ENCODE assay signal across 8 mouse cellular contexts in the genomic region with DNA sequence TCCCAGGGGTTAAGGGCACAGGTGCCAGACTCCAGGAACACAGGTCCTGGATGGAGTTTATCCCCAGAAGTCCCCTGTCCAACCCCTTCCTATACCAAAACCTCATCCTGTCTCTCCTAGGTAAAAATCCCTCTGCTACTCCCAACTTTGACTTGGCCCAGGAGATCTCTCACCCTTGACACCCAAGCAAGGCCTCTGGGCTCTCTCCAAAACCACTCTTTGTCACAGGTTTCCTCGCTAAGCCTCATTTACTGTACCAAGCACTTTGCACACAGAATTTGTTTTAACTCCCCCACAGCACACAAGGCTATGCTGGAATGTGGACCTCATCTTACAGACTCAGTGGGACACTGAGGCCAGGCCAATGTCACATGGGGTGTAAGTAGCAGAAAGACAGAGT.
DNase-seq lines count a peak whose midpoint lies in the region; ATAC-seq and TF ChIP-seq lines count a peak whose summit lies in the region.
"Had no signal": no experiment of that assay in that cellular context is flagged by ENCODE, and none has a peak within 500 bp of the region (broad histone marks: within the 10 kb centered on the region; RNA-seq: fewer than 3 reads in every experiment).

No protein-coding gene starts in this region.

- 78% methylated on average over 1 of the region's 1 CpGs for WGBS in hindbrain, embryonic 14.5 days
- WGBS in hindbrain, embryonic 10.5 days: 86% methylated on average over 1 of the region's 1 CpGs
- WGBS in lung, embryonic 16.5 days: 65% methylated on average over 1 of the region's 1 CpGs
- WGBS in lung, adult 2 months: 53% methylated on average over 1 of the region's 1 CpGs
- WGBS in kidney, postnatal 0 days: 30% methylated on average over 1 of the region's 1 CpGs
- WGBS in stomach, embryonic 14.5 days: 82% methylated on average over 1 of the region's 1 CpGs

- H3K4me3 ChIP-seq in hindbrain, embryonic 14.5 days (replicated peaks; ENCODE audit: low read length): no peak overlapping the region
- H3K4me3 ChIP-seq in hindbrain, embryonic 10.5 days: no peak overlapping the region
- no peak overlapping the region for H3K4me3 ChIP-seq in lung, embryonic 16.5 days (ENCODE audit: low read length)
- no peak overlapping the region for H3K4me3 ChIP-seq in lung, adult 2 months (replicated peaks; ENCODE audit: extremely low read depth, low read depth, low read length)
- no peak overlapping the region for H3K4me3 ChIP-seq in kidney, postnatal 0 days (replicated peaks; ENCODE audit: low read depth, low read length)
- no peak overlapping the region for H3K4me3 ChIP-seq in stomach, embryonic 14.5 days (ENCODE audit: low read depth, low read length)
- H3K4me3 ChIP-seq: midbrain, embryonic 12.5 days had no signal

- no peak for TF ChIP-seq POLR2A in lung, adult 2 months (IDR thresholded peaks at IDR 0.05; ENCODE audit: borderline replicate concordance, extremely low read depth, low read depth, low read length)

- no peaks in the 10 kb centered on the region for H3K9me3 ChIP-seq in hindbrain, embryonic 14.5 days (ENCODE audit: control insufficient read depth, low read length)
- H3K9me3 ChIP-seq in hindbrain, embryonic 10.5 days: no peaks in the 10 kb centered on the region
- H3K9me3 ChIP-seq in lung, embryonic 16.5 days (ENCODE audit: control insufficient read depth, low read length): no peaks in the 10 kb centered on the region
- no peaks in the 10 kb centered on the region for H3K9me3 ChIP-seq in kidney, postnatal 0 days (replicated peaks; ENCODE audit: low read length)
- H3K9me3 ChIP-seq in stomach, embryonic 14.5 days (ENCODE audit: control insufficient read depth, low read depth, low read length): no peaks in the 10 kb centered on the region
- H3K9me3 ChIP-seq: midbrain, embryonic 12.5 days had no signal

- 0 out of 2 replicates have a peak overlapping the region, but pooled peaks have one; percentile 24 for H3K27ac ChIP-seq in hindbrain, embryonic 14.5 days
- no peak overlapping the region for H3K27ac ChIP-seq in hindbrain, embryonic 10.5 days
- H3K27ac ChIP-seq in lung, embryonic 16.5 days (ENCODE audit: low read length): peak overlapping the region; percentile 92
- peak overlapping the region; percentile 92 for H3K27ac ChIP-seq in kidney, postnatal 0 days
- peak overlapping the region; percentile 72; the same call in 1 of the 2 replicates for H3K27ac ChIP-seq in stomach, embryonic 14.5 days (ENCODE audit: low read length)

- H3K27me3 ChIP-seq in hindbrain, embryonic 14.5 days (ENCODE audit: control insufficient read depth, insufficient read depth, low read length): no peaks in the 10 kb centered on the region
- H3K27me3 ChIP-seq in hindbrain, embryonic 10.5 days (ENCODE audit: insufficient read depth, poor library complexity, severe bottlenecking): peaks cover 9% of the 10 kb centered on the region; the same call in 1 of the 2 replicates
- no peaks in the 10 kb centered on the region for H3K27me3 ChIP-seq in lung, embryonic 16.5 days (ENCODE audit: control insufficient read depth, insufficient read depth, low read depth, low read length)
- no peaks in the 10 kb centered on the region for H3K27me3 ChIP-seq in kidney, postnatal 0 days (ENCODE audit: insufficient read depth, low read length)
- H3K27me3 ChIP-seq in stomach, embryonic 14.5 days (ENCODE audit: control insufficient read depth, insufficient read depth, low read length): no peaks in the 10 kb centered on the region

- no peak for ATAC-seq in hindbrain, embryonic 14.5 days (ENCODE audit: low FRiP score)
- no peak for ATAC-seq in lung, embryonic 16.5 days (ENCODE audit: low read depth)
- no peak for ATAC-seq in kidney, postnatal 0 days (replicated peaks; ENCODE audit: low FRiP score, low read depth)
- no peak for ATAC-seq in stomach, embryonic 14.5 days (ENCODE audit: insufficient number of reproducible peaks, insufficient read depth, low FRiP score, low read depth)

- H3K4me2 ChIP-seq in hindbrain, embryonic 14.5 days (replicated peaks): no peak overlapping the region
- no peak overlapping the region for H3K4me2 ChIP-seq in lung, embryonic 16.5 days (ENCODE audit: low read depth, low read length)
- peak overlapping the region; percentile 41; the same call in 1 of the 2 replicates for H3K4me2 ChIP-seq in kidney, postnatal 0 days (ENCODE audit: low read length)
- no peak overlapping the region for H3K4me2 ChIP-seq in stomach, embryonic 14.5 days (replicated peaks; ENCODE audit: low read depth, low read length)
- H3K4me2 ChIP-seq: midbrain, embryonic 12.5 days had no signal

- peaks cover 13% of the 10 kb centered on the region for H3K4me1 ChIP-seq in hindbrain, embryonic 14.5 days (replicated peaks; ENCODE audit: control insufficient read depth, insufficient read depth, low read length)
- H3K4me1 ChIP-seq in hindbrain, embryonic 10.5 days (replicated peaks): peaks cover 81% of the 10 kb centered on the region
- H3K4me1 ChIP-seq in lung, embryonic 16.5 days (replicated peaks; ENCODE audit: control insufficient read depth, insufficient read depth, low read length): peaks cover 98% of the 10 kb centered on the region
- H3K4me1 ChIP-seq in lung, adult 2 months (ENCODE audit: control insufficient read depth, insufficient read depth, low read length): peaks cover 86% of the 10 kb centered on the region
- peaks cover 96% of the 10 kb centered on the region for H3K4me1 ChIP-seq in kidney, postnatal 0 days (replicated peaks; ENCODE audit: insufficient read depth, low read length)
- peaks cover 57% of the 10 kb centered on the region for H3K4me1 ChIP-seq in stomach, embryonic 14.5 days (ENCODE audit: control insufficient read depth, insufficient read depth, low read length)

- H3K36me3 ChIP-seq in hindbrain, embryonic 14.5 days (replicated peaks; ENCODE audit: control insufficient read depth, insufficient read depth): no peaks in the 10 kb centered on the region
- H3K36me3 ChIP-seq in hindbrain, embryonic 10.5 days: no peaks in the 10 kb centered on the region
- H3K36me3 ChIP-seq in lung, embryonic 16.5 days (ENCODE audit: control insufficient read depth, insufficient read depth, low read length): no peaks in the 10 kb centered on the region
- no peaks in the 10 kb centered on the region for H3K36me3 ChIP-seq in kidney, postnatal 0 days (ENCODE audit: insufficient read depth, low read length)
- no peaks in the 10 kb centered on the region for H3K36me3 ChIP-seq in stomach, embryonic 14.5 days (ENCODE audit: control insufficient read depth, insufficient read depth, low read length)
- H3K36me3 ChIP-seq: midbrain, embryonic 12.5 days had no signal

- intact Hi-C loops in left cerebral cortex, postnatal 4 days (cut with DNase I): no loop called here

- DNase-seq in hindbrain, embryonic 14.5 days (ENCODE audit: low spot score): no peak
- no peak for DNase-seq in hindbrain, embryonic 10.5 days (ENCODE audit: low spot score)
- no peak for DNase-seq in lung, adult 2 months
- DNase-seq in kidney, postnatal 0 days (ENCODE audit: low spot score): no peak
- no peak for DNase-seq in left cerebral cortex, postnatal 4 days

- H3K9ac ChIP-seq in hindbrain, embryonic 14.5 days: no peak overlapping the region
- H3K9ac ChIP-seq in lung, embryonic 16.5 days (ENCODE audit: low read length): no peak overlapping the region; the same call in 1 of the 2 replicates
- H3K9ac ChIP-seq in kidney, postnatal 0 days (ENCODE audit: low read depth, low read length): no peak overlapping the region
- no peak overlapping the region for H3K9ac ChIP-seq in stomach, embryonic 14.5 days (replicated peaks; ENCODE audit: low read depth, low read length)
- H3K9ac ChIP-seq: midbrain, embryonic 12.5 days had no signal

- no peak for TF ChIP-seq CTCF in lung, adult 2 months (IDR thresholded peaks at IDR 0.05; ENCODE audit: insufficient read depth, low read length)
- TF ChIP-seq CTCF in kidney, postnatal 0 days (IDR thresholded peaks at IDR 0.05; ENCODE audit: low read depth): no peak
